8 mouse cellular contexts compared by ENCODE assay signal in the genomic region with DNA sequence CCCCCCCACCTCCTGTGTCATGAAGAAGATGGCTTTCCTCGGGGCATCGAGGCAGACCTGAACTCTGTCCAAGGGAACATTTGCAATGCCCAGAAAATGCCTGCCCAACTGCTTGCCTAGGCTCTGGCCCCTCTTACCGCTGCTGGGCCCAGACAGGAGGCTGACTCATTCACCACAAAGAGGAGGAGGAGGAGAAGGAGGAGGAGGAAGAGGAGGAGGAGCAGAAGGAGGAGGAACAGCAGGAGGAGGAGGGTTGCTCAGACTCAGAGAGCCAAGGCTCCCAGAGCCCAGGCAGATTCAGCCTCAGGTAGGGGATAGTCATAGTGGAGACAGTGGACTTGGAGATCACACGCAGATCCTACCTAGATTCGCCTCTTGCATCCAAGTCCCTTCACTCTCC. TPM values are rescaled to one million over a fixed set of nuclear protein-coding genes. Genes with fewer than 3 reads are reported as not detected.
DNase-seq lines count a peak whose midpoint lies in the region; ATAC-seq and TF ChIP-seq lines count a peak whose summit lies in the region.

No protein-coding gene starts in this region.

- H3K4me1 ChIP-seq in lung, adult 2 months (ENCODE audit: control insufficient read depth, insufficient read depth, low read length), result peaks cover 7% of the 10 kb centered on the region
- peaks cover 10% of the 10 kb centered on the region for H3K4me1 ChIP-seq in kidney, postnatal 0 days (replicated peaks; ENCODE audit: insufficient read depth, low read length)

- TF ChIP-seq CTCF in lung, adult 2 months (IDR thresholded peaks at IDR 0.05; ENCODE audit: insufficient read depth, low read length), result no peak
- TF ChIP-seq CTCF in kidney, postnatal 0 days (IDR thresholded peaks at IDR 0.05; ENCODE audit: low read depth), result no peak

- no peaks in the 10 kb centered on the region for H3K36me3 ChIP-seq in kidney, postnatal 0 days (ENCODE audit: insufficient read depth, low read length)
- H3K36me3 ChIP-seq in myocyte (ENCODE audit: control insufficient read depth, insufficient read depth), result no peaks in the 10 kb centered on the region

- peak; percentile 26; the same call in 1 of the 2 replicates for TF ChIP-seq POLR2A in lung, adult 2 months (IDR thresholded peaks at IDR 0.05; ENCODE audit: borderline replicate concordance, extremely low read depth, low read depth, low read length)
- TF ChIP-seq POLR2A in myocyte (IDR thresholded peaks at IDR 0.05; ENCODE audit: insufficient read length, low read depth), result peak; percentile 31

- peak; percentile 68 for ATAC-seq in common myeloid progenitor, adult 5-6 weeks (replicated peaks; ENCODE audit: low read depth, poor library complexity, severe bottlenecking)
- ATAC-seq in kidney, postnatal 0 days (replicated peaks; ENCODE audit: low FRiP score, low read depth), result no peak

- WGBS in lung, adult 2 months, result 44% methylated on average over 5 of the region's 5 CpGs
- WGBS in kidney, postnatal 0 days, result 46% methylated on average over 5 of the region's 5 CpGs

- peak overlapping the region; percentile 54; the same call in 1 of the 2 replicates for H3K27ac ChIP-seq in kidney, postnatal 0 days

- no peaks in the 10 kb centered on the region for H3K9me3 ChIP-seq in kidney, postnatal 0 days (replicated peaks; ENCODE audit: low read length)

- peak; percentile 30 for DNase-seq in lung, adult 2 months
- no peak for DNase-seq in lung, postnatal 14 days
- DNase-seq in kidney, postnatal 0 days (ENCODE audit: low spot score), result no peak
- DNase-seq in right cerebral cortex, postnatal 36 days (ENCODE audit: low spot score in 2 of 2), result no peak
- no peak for DNase-seq in adrenal gland, postnatal 14 days
- no peak for DNase-seq in right cerebral cortex, postnatal 10 days (ENCODE audit: low spot score in 2 of 2)

- H3K9ac ChIP-seq in kidney, postnatal 0 days (ENCODE audit: low read depth, low read length), result peak overlapping the region; percentile 53; the same call in 1 of the 2 replicates

- H3K27me3 ChIP-seq in kidney, postnatal 0 days (ENCODE audit: insufficient read depth, low read length), result no peaks in the 10 kb centered on the region
- H3K27me3 ChIP-seq in myocyte (ENCODE audit: control insufficient read depth, insufficient read depth, insufficient read length), result no peaks in the 10 kb centered on the region

- H3K4me3 ChIP-seq in lung, adult 2 months (replicated peaks; ENCODE audit: extremely low read depth, low read depth, low read length), result peak overlapping the region; percentile 38
- H3K4me3 ChIP-seq in kidney, postnatal 0 days (replicated peaks; ENCODE audit: low read depth, low read length), result peak overlapping the region; percentile 54
- H3K4me3 ChIP-seq in myocyte, result peak overlapping the region; percentile 58

- H3K4me2 ChIP-seq in kidney, postnatal 0 days (ENCODE audit: low read length), result peak overlapping the region; percentile 80
- peak overlapping the region; percentile 86 for H3K4me2 ChIP-seq in myocyte (ENCODE audit: low read depth)

- peak overlapping the region; percentile 16 for H3ac ChIP-seq in myocyte (ENCODE audit: control insufficient read depth, insufficient read length)

- peaks cover 20% of the 10 kb centered on the region for H3K79me2 ChIP-seq in myocyte (ENCODE audit: control insufficient read depth, insufficient read depth)

TF ChIP-seq in myocyte, 11 proteins besides CTCF, POLR2A, EP300 and RAD21:
- TF ChIP-seq MYOG (IDR thresholded peaks at IDR 0.05; ENCODE audit: control insufficient read depth in 1 of 3, insufficient read depth in 1 of 3, insufficient read length in 2 of 3, low read depth in 2 of 3) (no peak), CEBPB (IDR thresholded peaks at IDR 0.05; ENCODE audit: insufficient read depth, poor library complexity, severe bottlenecking) (0 out of 2 replicates have a peak, but pooled peaks have one; percentile 54)

RNA-seq across cellular contexts. Expression of a gene that starts 3.2 kb away (rescaled TPM):
- polyA plus RNA-seq in lung, adult 2 months (2012; rRNA removed), result 4.0 and 6.3 TPM in 2 replicates
- total RNA-seq in common myeloid progenitor, adult 5-6 weeks (2017), result 3.0 and 3.5 TPM in 2 replicates
- 20.6 and 22.5 TPM in 2 replicates for polyA plus RNA-seq in kidney, postnatal 0 days (2015; fragmentation: Nextera tagmentation; extraction: Ambion mirVana)
- 9.8 TPM for polyA plus RNA-seq in myocyte (2012; fragmentation: generic; extraction: Trizol)
- total RNA-seq in adrenal gland, postnatal 14 days (2021), result 6.6 and 7.0 TPM in 2 replicates

RNA-seq across cellular contexts. Expression of a gene that starts 56.8 kb away (rescaled TPM):
- 25.8 and 34.2 TPM in 2 replicates for polyA plus RNA-seq in lung, adult 2 months (2012; rRNA removed)
- 26.4 and 40.0 TPM in 2 replicates for total RNA-seq in common myeloid progenitor, adult 5-6 weeks (2017)
- 55.0 and 58.3 TPM in 2 replicates for polyA plus RNA-seq in kidney, postnatal 0 days (2015; fragmentation: Nextera tagmentation; extraction: Ambion mirVana)
- polyA plus RNA-seq in myocyte (2012; fragmentation: generic; extraction: Trizol), result 11.5 TPM
- 39.4 and 40.9 TPM in 2 replicates for total RNA-seq in adrenal gland, postnatal 14 days (2021)
